Mouse (Mus musculus) small intestine, adult 2 months (tissue): Measurements from ENCODE around the gene Cers1.

Experiments
- CTCF ChIP-seq: fragments of 200-500 bp; IDR thresholded peaks from 2 replicates; pipeline ENCODE4 v1.5.1; 2012; ENCODE audit warnings: low read depth, mild to moderate bottlenecking, control low read depth, inconsistent platforms, low read length, moderate library complexity, mixed read lengths; ENCODE audit not compliant: insufficient replicate concordance, insufficient read length; ENCODE audit errors: extremely low read depth
- POLR2A ChIP-seq: fragments of 200-500 bp; IDR thresholded peaks from 2 replicates; pipeline ENCODE4 v1.6.1; 2012; ENCODE audit warnings: low read depth, mild to moderate bottlenecking, control low read depth, inconsistent platforms, low read length, moderate library complexity

DNA sequence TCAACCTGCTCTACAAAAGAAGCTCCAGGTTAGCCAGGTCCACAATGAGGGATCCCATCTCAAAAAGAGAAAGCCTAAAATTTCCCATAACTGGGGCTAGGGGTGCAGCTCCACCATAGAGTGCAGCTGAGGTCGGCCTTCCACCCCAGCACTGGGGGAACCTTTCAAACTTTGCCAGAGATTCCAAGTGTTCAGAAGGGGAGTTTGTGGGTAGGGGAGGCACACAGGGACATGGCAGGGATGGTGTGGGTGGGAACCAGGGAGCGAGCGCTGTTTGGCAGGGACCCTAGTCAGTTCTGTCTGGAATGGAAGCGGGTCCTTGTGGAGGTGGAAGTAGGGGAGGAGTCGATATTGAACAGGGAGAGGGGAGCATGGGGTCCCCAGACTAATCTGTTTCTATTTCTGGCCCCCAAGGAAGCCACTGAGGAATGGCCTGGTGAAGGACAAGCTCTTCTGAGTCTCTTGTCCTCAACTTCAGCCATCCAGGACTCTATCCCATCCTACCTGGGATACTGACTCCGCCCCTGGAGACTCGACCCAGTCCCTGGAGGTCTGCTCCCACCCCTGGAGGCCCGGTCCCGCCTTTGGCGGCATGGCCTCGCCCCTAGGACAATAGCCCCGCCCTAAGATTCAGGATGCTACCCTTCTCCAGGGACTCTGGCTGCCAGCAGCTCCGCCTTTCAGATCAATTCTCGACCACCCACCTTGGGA is 13.7 kb downstream of the Cers1 start, which contains the start of gene Gdf1:
- TF ChIP-seq CTCF = no peak
- no peak for TF ChIP-seq POLR2A
